8 mouse cellular contexts compared by ENCODE assay signal in genomic region chr17:47595248-47596161, GRCm38 (mm10). TPM values are rescaled to one million over a fixed set of nuclear protein-coding genes. Genes with fewer than 3 reads are reported as not detected.
DNase-seq lines count a peak whose midpoint lies in the region; ATAC-seq and TF ChIP-seq lines count a peak whose summit lies in the region.

No protein-coding gene starts in this region.

- H3K27ac ChIP-seq in ES-Bruce4 (ENCODE audit: insufficient read depth, low read length): peak overlapping the region; percentile 69
- peak overlapping the region; percentile 75 for H3K27ac ChIP-seq in forebrain, embryonic 15.5 days (replicated peaks)
- peak overlapping the region; percentile 83 for H3K27ac ChIP-seq in hindbrain, embryonic 14.5 days
- H3K27ac ChIP-seq in liver, embryonic 12.5 days: peak overlapping the region; percentile 99

- peak overlapping the region; percentile 69 for H3K4me3 ChIP-seq in ES-Bruce4 (ENCODE audit: low read depth, low read length)
- peak overlapping the region; percentile 90 for H3K4me3 ChIP-seq in forebrain, embryonic 15.5 days
- peak overlapping the region; percentile 57 for H3K4me3 ChIP-seq in hindbrain, embryonic 14.5 days (replicated peaks; ENCODE audit: low read length)
- H3K4me3 ChIP-seq in liver, embryonic 12.5 days: peak overlapping the region; percentile 96

- TF ChIP-seq POLR2A in ES-Bruce4 (IDR thresholded peaks at IDR 0.05; ENCODE audit: insufficient read depth, low read length): no peak

- WGBS in forebrain, embryonic 15.5 days: 1% methylated on average over 21 of the region's 21 CpGs
- WGBS in hindbrain, embryonic 14.5 days: under 1% methylated on average over 21 of the region's 21 CpGs
- under 1% methylated on average over 21 of the region's 21 CpGs for WGBS in liver, embryonic 12.5 days (ENCODE audit: insufficient replicate concordance)

- peaks cover 12% of the 10 kb centered on the region; the same call in 1 of the 2 replicates for H3K36me3 ChIP-seq in ES-Bruce4 (ENCODE audit: control insufficient read depth, insufficient read depth, low read length, poor library complexity, severe bottlenecking)
- peaks cover 10% of the 10 kb centered on the region; the same call in 1 of the 2 replicates for H3K36me3 ChIP-seq in forebrain, embryonic 15.5 days
- peaks cover 24% of the 10 kb centered on the region for H3K36me3 ChIP-seq in hindbrain, embryonic 14.5 days (replicated peaks; ENCODE audit: control insufficient read depth, insufficient read depth)
- H3K36me3 ChIP-seq in liver, embryonic 12.5 days: peaks cover 56% of the 10 kb centered on the region

- H3K9me3 ChIP-seq in ES-Bruce4 (replicated peaks; ENCODE audit: control insufficient read depth, insufficient read depth, low read length, poor library complexity, severe bottlenecking): no peaks in the 10 kb centered on the region
- H3K9me3 ChIP-seq in forebrain, embryonic 15.5 days: no peaks in the 10 kb centered on the region
- no peaks in the 10 kb centered on the region for H3K9me3 ChIP-seq in hindbrain, embryonic 14.5 days (ENCODE audit: control insufficient read depth, low read length)
- H3K9me3 ChIP-seq in liver, embryonic 12.5 days (replicated peaks): no peaks in the 10 kb centered on the region

- H3K9ac ChIP-seq in ES-Bruce4 (ENCODE audit: low read depth, poor library complexity, severe bottlenecking): peak overlapping the region; percentile 83
- H3K9ac ChIP-seq in forebrain, embryonic 15.5 days (replicated peaks): peak overlapping the region; percentile 64
- peak overlapping the region; percentile 66 for H3K9ac ChIP-seq in hindbrain, embryonic 14.5 days
- H3K9ac ChIP-seq in liver, embryonic 12.5 days: peak overlapping the region; percentile 99

- no peak for ATAC-seq in forebrain, embryonic 15.5 days (replicated peaks)
- peak; percentile 28; the same call in 1 of the 2 replicates for ATAC-seq in hindbrain, embryonic 14.5 days (ENCODE audit: low FRiP score)
- peak; percentile 78 for ATAC-seq in liver, embryonic 12.5 days
- peak; percentile 51 for ATAC-seq in monocyte, adult 5-6 weeks (replicated peaks; ENCODE audit: insufficient number of reproducible peaks, low FRiP score, low TSS enrichment, poor library complexity, severe bottlenecking)

- H3K4me1 ChIP-seq in ES-Bruce4 (ENCODE audit: control insufficient read depth, insufficient read depth, low read length): peaks cover 4% of the 10 kb centered on the region
- H3K4me1 ChIP-seq in forebrain, embryonic 15.5 days: peaks cover 45% of the 10 kb centered on the region
- H3K4me1 ChIP-seq in hindbrain, embryonic 14.5 days (replicated peaks; ENCODE audit: control insufficient read depth, insufficient read depth, low read length): peaks cover 34% of the 10 kb centered on the region
- H3K4me1 ChIP-seq in liver, embryonic 12.5 days: peaks cover 82% of the 10 kb centered on the region

- DNase-seq in adrenal gland, postnatal 36 days: peak; percentile 71 to 77
- DNase-seq in hindbrain, embryonic 14.5 days (ENCODE audit: low spot score): peak; percentile 33
- peak; percentile 76 to 81 for DNase-seq in thymus, postnatal 10 days (ENCODE audit: low spot score in 2 of 2)
- no peak for DNase-seq in frontal cortex, postnatal 14 days (ENCODE audit: low spot score in 2 of 2)

- H3K27me3 ChIP-seq in ES-Bruce4 (ENCODE audit: control insufficient read depth, insufficient read depth, low read length, poor library complexity, severe bottlenecking): no peaks in the 10 kb centered on the region
- H3K27me3 ChIP-seq in forebrain, embryonic 15.5 days: no peaks in the 10 kb centered on the region
- H3K27me3 ChIP-seq in hindbrain, embryonic 14.5 days (ENCODE audit: control insufficient read depth, insufficient read depth, low read length): no peaks in the 10 kb centered on the region
- no peaks in the 10 kb centered on the region for H3K27me3 ChIP-seq in liver, embryonic 12.5 days (replicated peaks)

- no peak for TF ChIP-seq CTCF in ES-Bruce4 (IDR thresholded peaks at IDR 0.05; ENCODE audit: low read depth, low read length)

- no peak; the same call in 1 of the 2 replicates for TF ChIP-seq EP300 in ES-Bruce4 (IDR thresholded peaks at IDR 0.05; ENCODE audit: insufficient read depth, low read depth, low read length)

- H3K4me2 ChIP-seq in forebrain, embryonic 15.5 days (replicated peaks): peak overlapping the region; percentile 84
- H3K4me2 ChIP-seq in hindbrain, embryonic 14.5 days (replicated peaks): peak overlapping the region; percentile 91
- peak overlapping the region; percentile 94 for H3K4me2 ChIP-seq in liver, embryonic 12.5 days

RNA-seq across cellular contexts. Expression of gene Bysl, which starts 15.8 kb away (rescaled TPM):
- 24.9 and 25.7 TPM in 2 replicates for polyA plus RNA-seq in ES-Bruce4 (2011; ENCODE audit: insufficient read depth, insufficient read length, low read depth, missing spikeins)
- total RNA-seq in adrenal gland, postnatal 36 days (2021): 10 to 100 TPM; 18.7 to 24.8 TPM
- polyA plus RNA-seq in forebrain, embryonic 15.5 days (2015; fragmentation: Nextera tagmentation; extraction: Ambion mirVana): 32.5 and 33.8 TPM in 2 replicates
- polyA plus RNA-seq in hindbrain, embryonic 14.5 days (2014; fragmentation: Nextera tagmentation; extraction: Ambion mirVana): 33.3 and 34.3 TPM in 2 replicates
- 34.6 and 35.2 TPM in 2 replicates for polyA plus RNA-seq in liver, embryonic 12.5 days (2016; fragmentation: Nextera tagmentation; extraction: Ambion mirVana)
- total RNA-seq in monocyte, adult 5-6 weeks (2017): 6.1 to 11.2 TPM (median 8.2 TPM) in 3 replicates

RNA-seq across cellular contexts. Expression of gene Med20, which starts 15.9 kb away (rescaled TPM):
- 26.4 and 36.9 TPM in 2 replicates for polyA plus RNA-seq in ES-Bruce4 (2011; ENCODE audit: insufficient read depth, insufficient read length, low read depth, missing spikeins)
- 10 to 100 TPM; 39.5 to 40.0 TPM for total RNA-seq in adrenal gland, postnatal 36 days (2021)
- 45.5 and 50.2 TPM in 2 replicates for polyA plus RNA-seq in forebrain, embryonic 15.5 days (2015; fragmentation: Nextera tagmentation; extraction: Ambion mirVana)
- 42.3 and 44.7 TPM in 2 replicates for polyA plus RNA-seq in hindbrain, embryonic 14.5 days (2014; fragmentation: Nextera tagmentation; extraction: Ambion mirVana)
- polyA plus RNA-seq in liver, embryonic 12.5 days (2016; fragmentation: Nextera tagmentation; extraction: Ambion mirVana): 31.2 and 32.6 TPM in 2 replicates
- total RNA-seq in monocyte, adult 5-6 weeks (2017): 34.9 to 75.1 TPM (median 57.2 TPM) in 3 replicates

RNA-seq across cellular contexts. Expression of gene Gm20517, which starts 15.9 kb away (rescaled TPM):
- polyA plus RNA-seq in ES-Bruce4 (2011; ENCODE audit: insufficient read depth, insufficient read length, low read depth, missing spikeins): 4.5 and 11.9 TPM in 2 replicates
- 1 to 10 TPM; 3.4 to 3.7 TPM for total RNA-seq in adrenal gland, postnatal 36 days (2021)
- polyA plus RNA-seq in forebrain, embryonic 15.5 days (2015; fragmentation: Nextera tagmentation; extraction: Ambion mirVana): 2.2 and 3.0 TPM in 2 replicates
- 3.0 and 3.1 TPM in 2 replicates for polyA plus RNA-seq in hindbrain, embryonic 14.5 days (2014; fragmentation: Nextera tagmentation; extraction: Ambion mirVana)
- 2.3 and 2.7 TPM in 2 replicates for polyA plus RNA-seq in liver, embryonic 12.5 days (2016; fragmentation: Nextera tagmentation; extraction: Ambion mirVana)
- 0.21 to 4.1 TPM (median 3.4 TPM) in 3 replicates for total RNA-seq in monocyte, adult 5-6 weeks (2017)

RNA-seq across cellular contexts. Expression of gene Usp49, which starts 35.0 kb away (rescaled TPM):
- 15.8 and 16.8 TPM in 2 replicates for polyA plus RNA-seq in ES-Bruce4 (2011; ENCODE audit: insufficient read depth, insufficient read length, low read depth, missing spikeins)
- 1 to 10 TPM; 4.1 to 5.6 TPM for total RNA-seq in adrenal gland, postnatal 36 days (2021)
- polyA plus RNA-seq in forebrain, embryonic 15.5 days (2015; fragmentation: Nextera tagmentation; extraction: Ambion mirVana): 10.7 and 11.1 TPM in 2 replicates
- polyA plus RNA-seq in hindbrain, embryonic 14.5 days (2014; fragmentation: Nextera tagmentation; extraction: Ambion mirVana): 6.7 and 7.6 TPM in 2 replicates
- 5.0 and 6.2 TPM in 2 replicates for polyA plus RNA-seq in liver, embryonic 12.5 days (2016; fragmentation: Nextera tagmentation; extraction: Ambion mirVana)
- total RNA-seq in monocyte, adult 5-6 weeks (2017): 2.6 to 3.9 TPM (median 3.0 TPM) in 3 replicates

Comparison
In these comparisons a context has a peak if more than half of its experiments do, and no peak if none do; other contexts are left out.
1. DNase-seq: peak in adrenal gland, postnatal 36 days (2 of 2), hindbrain, embryonic 14.5 days (single experiment) and thymus, postnatal 10 days (2 of 2); none in frontal cortex, postnatal 14 days (0 of 2).
2. Peak in every context shown above with its lines, with median percentiles within 50 percentile points of each other: H3K27ac ChIP-seq, H3K4me3 ChIP-seq, H3K9ac ChIP-seq and H3K4me2 ChIP-seq.